Mouse (Mus musculus) cerebellum, adult 2 months (tissue): Measurements from ENCODE around the gene Gm21974. TPM values are rescaled to one million over a fixed set of nuclear protein-coding genes. Genes with fewer than 3 reads are reported as not detected.
"Not testable (repeated sequence)": the region's sequence is repeated elsewhere in the genome, so short reads cannot be mapped to it uniquely, and the experiment has no call there.

Experiments
- DNase-seq, 2 experiments: peaks; one replicate each; pipeline ENCODE4 v3.0.0; 2021
- H3K27ac ChIP-seq: fragments of 200-500 bp; 2 replicates; pipeline ENCODE4 v1.5.1; 2012; ENCODE audit warnings: low read length, control low read depth, inconsistent platforms; ENCODE audit not compliant: insufficient read depth
- H3K27me3 ChIP-seq: fragments of 200-500 bp; 2 replicates; pipeline ENCODE4 v1.6.1; 2012; ENCODE audit warnings: inconsistent platforms, mild to moderate bottlenecking, low read length, moderate library complexity; ENCODE audit not compliant: control insufficient read depth, insufficient read depth
- H3K4me1 ChIP-seq: fragments of 200-500 bp; 2 replicates; pipeline ENCODE4 v1.6.1; 2011; ENCODE audit warnings: low read length; ENCODE audit not compliant: control insufficient read depth, insufficient read depth
- H3K4me3 ChIP-seq: fragments of 200-500 bp; replicated peaks from 2 replicates; pipeline ENCODE3; 2011; ENCODE audit warnings: mild to moderate bottlenecking, low read depth, low read length, control low read depth; ENCODE audit not compliant: insufficient read depth
- CTCF ChIP-seq: fragments of 200-500 bp; IDR thresholded peaks from 2 replicates; pipeline ENCODE4 v1.5.1; 2011; ENCODE audit warnings: low read depth, mild to moderate bottlenecking, control low read depth, low read length, moderate library complexity, borderline replicate concordance; ENCODE audit not compliant: insufficient read depth
- POLR2A ChIP-seq: fragments of 200-500 bp; IDR thresholded peaks from 2 replicates; pipeline ENCODE4 v1.6.1; 2011; ENCODE audit warnings: low read length, control low read depth, borderline replicate concordance; ENCODE audit not compliant: insufficient read depth
- WGBS: fragments of 180-500 bp; shearing (Covaris S2); methylation state at CpG from one replicate; pipeline ENCODE4 v1.1.7; 2018; 5-methylcytosine and 5-hydroxymethylcytosine counted together
- polyA plus RNA-seq: library from polyadenylated mRNA; depleted of rRNA; stranded (reverse); fragments of >200 nt; gene quantifications from 2 replicates; pipeline ENCODE4 v1.2.3, GENCODE M21; 2012

Gene Gm21974
- polyA plus RNA-seq, 1 experiment: not detected

GRCm38 (mm10) chr7:127897542-127897941 is 2.3 kb upstream of the Gm21974 start:
- Histone ChIP-seq H3K4me1 (peaks cover 4% of the 10 kb centered on the region; the same call in 1 of the 2 replicates), H3K27me3 (no peaks in the 10 kb centered on the region), H3K4me3 (no peak overlapping the region), H3K27ac (no peak overlapping the region)
- TF ChIP-seq CTCF: no peak
- no peak for TF ChIP-seq POLR2A
- DNase-seq: no peak
- 85% methylated on average over 7 of the region's 7 CpGs for WGBS

DNA sequence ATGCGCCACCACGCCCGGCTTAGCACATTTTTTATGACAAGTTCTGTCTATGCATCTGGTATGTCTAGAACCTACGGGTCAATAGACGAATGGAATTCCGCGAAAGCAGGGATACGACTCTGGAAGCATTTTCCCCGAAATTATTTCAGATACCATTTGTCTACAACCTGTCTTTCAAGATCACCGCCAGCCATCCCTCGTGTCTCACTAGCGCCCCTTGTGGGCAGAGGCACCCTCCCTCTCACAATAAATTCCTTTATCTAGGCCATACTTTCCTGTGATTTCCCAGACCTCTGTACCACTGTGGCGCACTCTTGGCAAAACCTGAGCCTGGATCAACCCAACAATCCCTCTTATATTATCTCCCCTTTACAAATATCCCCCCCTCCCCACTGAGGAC is 1.1 kb upstream of the Gm21974 start:
- Histone ChIP-seq H3K4me1 (peaks cover 4% of the 10 kb centered on the region; the same call in 1 of the 2 replicates), H3K4me3 (no peak overlapping the region), H3K27ac (no peak overlapping the region), H3K27me3 (no peaks in the 10 kb centered on the region)
- DNase-seq: peak; percentile 63 to 73
- TF ChIP-seq CTCF (peak; percentile 78), POLR2A (no peak)
- 50% methylated on average over 13 of the region's 13 CpGs for WGBS

- WGBS: 62% methylated on average over 7 of the region's 7 CpGs
- not testable (repeated sequence) for H3K4me3 ChIP-seq, H3K27me3 ChIP-seq, DNase-seq, H3K27ac ChIP-seq, H3K4me1 ChIP-seq
Measured at GRCm38 (mm10) chr7:127895891-127896290, 637 bp upstream of the Gm21974 start.

DNA sequence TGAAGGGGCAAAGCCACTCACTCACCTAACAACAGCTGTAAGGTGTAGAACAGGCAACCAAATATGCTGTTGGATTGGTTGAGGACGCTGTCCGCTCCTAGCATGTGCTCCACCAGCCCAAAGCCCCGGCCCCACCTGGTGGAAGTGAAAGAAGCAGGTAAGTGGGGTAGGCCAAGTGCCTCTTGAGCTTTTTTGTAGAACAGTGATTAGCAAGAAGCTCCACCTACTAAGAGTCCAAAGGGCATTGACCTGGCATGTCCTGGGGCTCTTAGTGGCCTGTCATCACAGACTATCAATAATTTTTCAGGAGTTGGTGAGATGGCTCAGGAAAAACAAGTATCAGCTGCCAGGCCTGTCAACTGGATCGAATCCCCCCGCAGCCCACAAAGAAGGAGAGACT is 774 bp downstream of the Gm21974 start:
- Histone ChIP-seq H3K27ac (no peak overlapping the region), H3K4me1 (peaks cover 4% of the 10 kb centered on the region; the same call in 1 of the 2 replicates), H3K27me3 (no peaks in the 10 kb centered on the region), H3K4me3 (peak overlapping the region; percentile 66)
- no peak for TF ChIP-seq POLR2A
- TF ChIP-seq CTCF: no peak
- DNase-seq: no peak
- 71% methylated on average over 5 of the region's 5 CpGs for WGBS

DNA sequence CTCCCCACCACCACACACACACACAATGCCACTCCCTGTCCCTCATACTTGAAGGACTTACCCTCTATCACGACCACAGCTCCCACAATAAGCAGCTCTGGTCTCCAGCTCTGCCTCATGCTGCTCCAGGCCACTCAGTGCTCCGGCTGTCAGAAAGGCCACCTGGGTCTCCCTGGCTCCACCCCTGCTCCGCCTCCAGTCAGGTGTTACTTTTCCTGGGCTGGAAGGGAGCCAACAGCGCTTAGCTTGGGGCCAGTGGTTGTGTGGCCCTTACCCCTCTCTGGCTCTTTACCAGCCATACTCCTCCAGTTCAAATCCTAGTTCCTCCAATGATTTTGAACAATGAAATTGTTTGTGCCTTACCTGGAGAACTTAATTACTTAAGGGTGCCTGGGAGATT is 4.5 kb downstream of the Gm21974 start, which contains the start of gene Prss53:
Gene Prss53 (minus strand): TSS at position 173 of the 400 bp plus-strand sequence.
- TF ChIP-seq POLR2A (no peak), CTCF (no peak)
- WGBS: 25% methylated on average over 4 of the region's 4 CpGs
- Histone ChIP-seq H3K27ac (no peak within 1 kb of the TSS), H3K27me3 (no peaks in the 10 kb centered on the region), H3K4me3 (no peak within 1 kb of the TSS), H3K4me1 (peaks cover 4% of the 10 kb centered on the region; the same call in 1 of the 2 replicates)
- DNase-seq: no peak

GRCm38 (mm10) chr7:127888821-127889220 is 6.4 kb downstream of the Gm21974 start:
- H3K27ac ChIP-seq: no peak overlapping the region
- WGBS: 49% methylated on average over 3 of the region's 3 CpGs
- no peak for TF ChIP-seq POLR2A
- no peak for TF ChIP-seq CTCF
- no peak overlapping the region for H3K4me3 ChIP-seq
- no peak for DNase-seq
- H3K27me3 ChIP-seq: no peaks in the 10 kb centered on the region
- H3K4me1 ChIP-seq: peaks cover 2% of the 10 kb centered on the region

DNA sequence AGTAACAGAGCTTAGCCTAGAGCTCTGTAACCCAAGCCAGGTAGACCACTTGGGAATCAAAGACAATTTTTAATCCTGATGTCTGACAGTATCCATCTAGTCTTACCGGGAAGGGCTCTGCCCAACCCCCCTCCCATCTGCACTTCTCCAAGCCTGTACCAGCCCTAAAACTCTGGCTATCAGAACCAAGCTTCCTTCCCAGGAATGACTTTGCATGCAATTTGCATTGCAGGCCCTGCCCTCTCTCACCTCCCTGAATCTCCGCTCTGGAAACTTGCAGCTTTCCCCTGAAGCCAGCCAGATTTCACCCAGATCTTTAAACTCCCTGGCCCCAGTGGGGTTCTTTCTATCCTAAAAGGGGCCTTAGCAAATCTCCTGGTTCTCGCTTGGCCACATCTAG is 7.5 kb downstream of the Gm21974 start:
- Histone ChIP-seq H3K27ac (no peak overlapping the region), H3K4me3 (no peak overlapping the region), H3K27me3 (no peaks in the 10 kb centered on the region), H3K4me1 (peaks cover 7% of the 10 kb centered on the region)
- no peak for DNase-seq
- WGBS: 73% methylated on average over 3 of the region's 3 CpGs
- TF ChIP-seq POLR2A (no peak), CTCF (no peak)

- TF ChIP-seq POLR2A (no peak), CTCF (no peak)
- H3K27ac ChIP-seq: no peak overlapping the region
- no peak overlapping the region for H3K4me3 ChIP-seq
- no peaks in the 10 kb centered on the region for H3K27me3 ChIP-seq
- DNase-seq: no peak
- WGBS: 57% methylated on average over 8 of the region's 8 CpGs
- H3K4me1 ChIP-seq: peaks cover 7% of the 10 kb centered on the region
Measured at GRCm38 (mm10) chr7:127887191-127887590, 8.1 kb downstream of the Gm21974 start.
